In the genomic region with DNA sequence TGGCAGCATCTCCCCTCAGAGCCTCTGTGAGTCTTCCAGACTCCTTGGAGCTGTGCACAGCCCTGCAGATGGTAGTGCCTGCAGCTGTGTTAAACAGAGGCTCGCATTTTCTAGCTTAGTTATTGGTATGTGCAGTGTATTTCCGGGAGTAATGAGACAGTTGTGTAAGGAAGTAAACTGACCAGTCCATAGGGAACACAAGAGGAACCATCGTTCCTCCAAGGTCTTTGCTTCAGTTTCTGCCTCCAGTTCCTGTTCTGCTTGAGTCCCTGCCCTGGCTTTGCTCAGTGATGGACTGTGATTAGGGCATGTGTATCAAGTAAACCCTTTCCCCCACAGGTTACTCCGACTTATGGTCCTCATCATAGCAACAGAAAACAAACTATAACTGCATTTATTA, we compare ENCODE assay signal across 33 mouse cellular contexts.
"Had no signal": no experiment of that assay in that cellular context is flagged by ENCODE, and none has a peak within 500 bp of the region (broad histone marks: within the 10 kb centered on the region; RNA-seq: fewer than 3 reads in every experiment).

No protein-coding gene starts in this region.

- H3K4me3 ChIP-seq: heart, embryonic 10.5 days; heart, embryonic 12.5 days; heart, embryonic 13.5 days; heart, embryonic 15.5 days; hindbrain, embryonic 10.5 days; hindbrain, embryonic 12.5 days; hindbrain, embryonic 13.5 days; hindbrain, embryonic 15.5 days; intestine, embryonic 15.5 days; kidney, embryonic 15.5 days; layer of hippocampus, adult 2 months; left cerebral cortex, adult 2 months had no signal

- H3K4me1 ChIP-seq: heart, embryonic 10.5 days; heart, embryonic 12.5 days; heart, embryonic 13.5 days; heart, embryonic 15.5 days; hindbrain, embryonic 12.5 days; hindbrain, embryonic 13.5 days; hindbrain, embryonic 15.5 days; intestine, embryonic 15.5 days; kidney, embryonic 15.5 days had no signal

- H3K27me3 ChIP-seq: heart, embryonic 12.5 days; heart, embryonic 13.5 days; heart, embryonic 15.5 days; hindbrain, embryonic 12.5 days; hindbrain, embryonic 13.5 days; hindbrain, embryonic 15.5 days; intestine, embryonic 15.5 days; kidney, embryonic 15.5 days had no signal

- ATAC-seq: hindbrain, embryonic 16.5 days; hindbrain, postnatal 0 days; inflammation-experienced regulatory T-cells, adult 6 months; intestine, embryonic 15.5 days; intestine, embryonic 16.5 days; intestine, postnatal 0 days had no signal

- H3K36me3 ChIP-seq: heart, embryonic 10.5 days; heart, embryonic 12.5 days; heart, embryonic 13.5 days; heart, embryonic 15.5 days; hindbrain, embryonic 10.5 days; hindbrain, embryonic 12.5 days; hindbrain, embryonic 13.5 days; hindbrain, embryonic 15.5 days; intestine, embryonic 15.5 days; kidney, embryonic 15.5 days had no signal

- H3K27ac ChIP-seq: heart, embryonic 10.5 days; heart, embryonic 13.5 days; heart, embryonic 15.5 days; hindbrain, embryonic 10.5 days; hindbrain, embryonic 12.5 days; hindbrain, embryonic 13.5 days; hindbrain, embryonic 14.5 days; hindbrain, embryonic 15.5 days; hindbrain, postnatal 0 days; intestine, embryonic 15.5 days; kidney, embryonic 15.5 days; kidney, postnatal 0 days; layer of hippocampus, adult 2 months; left cerebral cortex, adult 2 months had no signal

- DNase-seq: heart, postnatal 10 days; heart, postnatal 14 days; heart, postnatal 36 days; heart, postnatal 4 days; kidney, adult 18-20 months; kidney, adult 2 months; kidney, adult 8-10 months; kidney, adult 9 months; kidney, postnatal 10 days; kidney, postnatal 14 days; kidney, postnatal 25 days; kidney, postnatal 4 days; layer of hippocampus, adult 9-11 months; layer of hippocampus, postnatal 36 days had no signal
